Mouse (Mus musculus) kidney, adult 11 months (tissue): ENCODE measurements at regions not wholly inside any gene's neighbourhood (a gene's known extent, or its start where the extent isn't known, plus 50 kb on each side); places are given as distances from the start of the nearest gene placed in this dataset.

Source experiments
- DNase-seq: peaks from one replicate; pipeline ENCODE4 v3.0.0; 2022

DNA sequence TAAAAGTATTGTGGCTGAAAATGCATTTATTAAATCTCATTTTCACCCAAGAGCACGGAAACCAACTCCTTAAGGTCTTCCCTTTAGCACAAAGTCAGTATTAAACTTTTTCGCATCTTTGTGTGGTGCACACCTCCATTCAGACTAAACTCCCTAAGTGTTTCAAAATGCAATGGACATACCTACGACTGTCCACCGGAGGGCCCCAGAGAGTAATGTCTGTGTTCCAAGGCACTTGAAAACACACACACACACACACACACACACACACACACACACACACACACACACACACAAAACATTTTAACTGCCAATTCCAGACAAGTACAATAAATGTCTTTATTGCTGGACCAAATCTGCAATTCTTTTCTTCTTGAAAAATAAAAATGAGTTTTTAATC is 243.7 kb downstream of the Foxa2 start:
- no peak for DNase-seq

DNA sequence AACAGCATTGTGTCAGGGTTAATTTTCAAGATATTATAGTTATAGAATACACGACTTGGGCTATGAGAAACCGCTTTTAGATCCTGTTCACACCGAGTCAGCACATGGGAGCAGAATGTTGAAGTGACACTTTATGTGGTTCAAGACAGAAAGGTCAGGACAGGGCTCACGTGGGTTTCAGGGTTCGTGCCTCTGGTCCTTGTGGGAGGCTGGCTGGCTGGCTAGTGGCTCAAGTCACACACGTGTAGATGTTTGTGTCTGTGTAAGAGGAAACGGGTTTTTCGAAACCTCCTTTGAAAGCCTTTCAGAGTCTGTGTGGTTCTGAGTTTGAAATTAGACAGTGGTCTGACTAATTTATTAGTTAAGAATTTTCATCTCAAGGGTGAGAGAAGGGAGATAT is 255.3 kb downstream of the Foxa2 start:
- DNase-seq = no peak

DNA sequence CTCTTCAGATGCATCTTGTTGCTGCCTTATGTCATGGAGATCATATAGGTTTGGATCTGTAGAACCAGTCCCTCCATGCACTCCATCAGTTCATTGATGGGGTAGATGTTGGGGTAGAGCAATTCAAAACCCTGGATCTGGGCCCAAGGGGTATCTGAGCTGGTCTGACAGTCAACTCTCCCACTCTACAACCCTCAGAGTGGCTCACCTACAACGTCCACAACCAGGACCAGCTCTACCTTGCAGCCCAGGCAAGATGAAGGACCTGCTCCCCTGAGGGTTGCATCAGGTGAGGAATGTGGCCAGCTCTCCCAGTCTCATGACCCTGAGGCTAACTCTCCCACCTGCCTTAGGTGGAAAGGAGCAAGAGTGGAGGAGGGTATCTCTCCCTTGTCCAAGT is 256.9 kb downstream of the Foxa2 start:
- no peak for DNase-seq

DNA sequence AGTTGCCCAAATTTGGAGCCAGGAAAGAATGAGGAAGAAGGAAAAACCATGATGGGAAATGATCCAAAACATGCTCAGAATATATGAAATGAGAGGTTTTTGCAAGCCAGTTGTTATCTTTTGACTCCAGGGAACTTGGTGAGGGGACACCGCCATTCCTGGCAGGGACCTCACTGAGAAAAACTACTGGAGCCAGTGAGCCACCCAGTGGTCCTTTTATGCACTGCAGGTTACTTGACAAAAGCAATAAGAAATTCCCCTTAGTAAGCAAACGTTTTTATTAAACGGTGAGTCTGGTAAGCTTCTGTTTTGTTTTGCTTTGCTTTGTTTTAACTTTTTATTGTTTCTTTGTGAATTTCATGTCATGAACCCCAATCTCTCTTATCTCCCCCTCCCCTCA is 257.5 kb downstream of the Foxa2 start:
- peak; percentile 15 for DNase-seq

DNA sequence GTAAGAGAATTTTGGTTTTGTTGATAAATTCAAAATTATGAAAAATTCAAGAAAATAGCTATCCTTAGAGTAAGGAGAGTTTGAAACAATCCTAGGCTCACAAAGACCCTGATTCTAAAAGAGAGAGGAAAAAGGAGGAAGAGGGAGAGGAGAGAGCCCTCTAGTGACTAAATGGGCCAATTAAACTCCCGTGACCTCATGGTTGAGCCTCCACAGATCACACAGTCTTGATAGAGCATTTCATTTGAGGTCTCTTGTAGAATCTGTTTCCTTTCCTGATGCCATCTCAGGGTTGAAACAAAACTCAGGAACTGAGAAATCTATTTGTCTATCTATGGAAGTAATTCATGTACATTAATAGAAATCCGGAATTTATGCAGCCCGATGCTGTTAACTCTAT is 258.8 kb downstream of the Foxa2 start:
- DNase-seq = no peak

DNA sequence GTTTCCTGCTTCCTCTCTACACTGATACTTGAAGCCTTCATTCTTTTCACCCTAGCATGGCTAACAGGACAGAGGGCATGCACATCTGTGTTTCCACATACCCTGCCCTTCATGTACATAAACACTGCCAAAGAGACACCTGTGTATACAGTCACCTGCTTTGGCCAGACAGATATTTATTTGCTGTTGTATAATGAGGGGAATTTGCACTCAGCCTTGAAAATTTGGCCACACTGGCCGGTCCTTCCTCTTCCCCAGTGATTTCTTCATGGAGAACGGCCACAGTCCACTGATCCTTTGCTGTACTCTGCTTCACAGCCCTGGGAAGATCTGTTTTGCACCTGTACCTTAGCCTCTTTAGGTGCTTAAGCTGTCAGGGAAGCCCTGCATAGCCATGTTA is 264.3 kb downstream of the Foxa2 start:
- DNase-seq = peak; percentile 28

DNA sequence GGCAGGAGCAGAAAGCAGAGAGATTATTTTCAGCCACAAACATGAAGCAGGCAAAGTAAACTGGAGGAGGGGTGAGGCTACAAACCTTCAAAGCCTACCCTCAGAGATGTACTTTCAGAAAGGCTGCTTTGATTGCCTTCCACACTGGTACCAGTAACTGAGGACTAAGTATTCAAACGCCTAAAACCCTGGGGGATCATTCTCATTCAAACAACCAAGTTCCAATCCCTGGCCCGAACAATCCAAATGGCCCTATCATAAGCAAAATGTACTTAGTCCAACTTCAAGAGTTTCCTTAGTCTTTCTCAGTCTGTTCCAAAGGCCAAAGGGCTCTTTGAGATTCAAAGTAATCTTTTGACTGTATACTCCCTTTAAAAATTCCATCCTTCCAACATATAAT is 270.5 kb downstream of the Foxa2 start:
- DNase-seq = no peak

DNA sequence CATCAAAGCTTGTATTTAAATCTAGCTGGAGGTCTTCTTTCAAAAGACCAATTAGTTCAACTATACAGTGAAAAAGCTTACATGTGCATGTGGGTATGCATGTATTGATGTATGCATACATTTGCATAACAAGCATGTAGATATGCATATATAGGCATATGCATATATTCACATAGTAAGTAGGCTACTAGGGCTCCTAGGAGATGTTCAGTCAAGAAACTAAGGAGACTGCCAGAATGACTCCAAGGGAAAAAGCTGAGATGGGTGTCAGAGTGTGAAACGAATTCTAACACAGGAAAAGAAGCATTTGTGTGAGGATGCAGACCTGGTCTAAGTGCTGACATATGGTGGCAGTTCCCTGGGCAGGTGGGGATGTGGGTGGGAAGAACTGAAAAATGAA is 274.2 kb downstream of the Foxa2 start:
- no peak for DNase-seq

DNA sequence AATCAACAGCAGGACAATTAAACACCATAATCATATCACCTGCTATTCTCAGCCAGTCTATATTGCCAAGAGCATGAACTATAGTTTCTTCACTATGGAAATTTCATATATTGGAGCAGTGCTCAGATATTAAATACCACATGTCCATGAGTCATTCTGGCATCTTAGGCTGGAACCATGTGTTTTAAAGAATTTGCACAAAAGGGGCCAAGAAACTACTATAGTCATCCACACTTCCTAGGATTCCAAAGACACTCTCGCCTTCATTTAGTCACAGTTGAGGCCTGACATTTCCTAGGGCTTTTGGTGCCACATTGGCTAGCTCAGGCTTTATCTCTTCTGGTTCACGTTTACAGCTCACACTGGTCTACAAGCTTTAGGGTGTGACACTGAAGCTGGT is 293.7 kb downstream of the Foxa2 start:
- no peak for DNase-seq

DNA sequence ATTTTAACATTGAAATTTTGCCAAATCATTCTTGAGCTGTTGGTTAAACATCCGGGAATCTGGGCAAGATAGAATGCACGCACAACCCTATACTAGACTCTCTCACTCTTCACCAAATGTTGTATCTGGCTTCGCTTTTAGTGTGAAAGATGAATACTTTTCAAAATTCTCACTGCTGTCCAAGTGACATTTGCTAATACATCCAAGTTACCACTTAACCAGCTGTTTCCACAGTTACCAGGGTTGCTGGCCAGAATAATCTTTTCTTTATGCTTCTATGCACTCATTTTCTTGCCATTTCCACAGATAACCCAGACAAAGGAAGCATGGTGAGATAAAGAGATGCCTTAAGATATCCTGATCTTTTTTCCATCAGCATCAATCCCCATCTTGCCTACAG is 294.9 kb downstream of the Foxa2 start:
- DNase-seq = no peak

DNA sequence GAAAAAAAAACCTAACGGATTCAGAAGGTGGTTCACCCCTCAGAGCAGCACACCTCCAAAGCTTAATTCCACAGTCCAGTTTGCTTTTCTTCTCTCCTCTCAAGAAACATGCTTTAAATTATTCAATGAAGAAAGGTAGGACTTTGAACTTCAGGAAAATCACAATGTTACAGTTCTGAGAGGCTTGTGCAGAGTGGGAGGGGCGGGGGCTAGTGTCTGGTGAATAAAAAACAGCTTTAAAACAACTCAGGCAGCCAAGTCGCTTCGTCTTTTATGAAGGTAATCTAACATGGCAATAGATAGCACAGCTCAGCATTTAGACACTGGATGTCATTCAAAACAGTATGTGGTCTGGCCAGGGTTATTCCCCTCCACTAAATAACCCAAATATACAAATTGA is 298.8 kb downstream of the Foxa2 start:
- DNase-seq = peak; percentile 2

DNA sequence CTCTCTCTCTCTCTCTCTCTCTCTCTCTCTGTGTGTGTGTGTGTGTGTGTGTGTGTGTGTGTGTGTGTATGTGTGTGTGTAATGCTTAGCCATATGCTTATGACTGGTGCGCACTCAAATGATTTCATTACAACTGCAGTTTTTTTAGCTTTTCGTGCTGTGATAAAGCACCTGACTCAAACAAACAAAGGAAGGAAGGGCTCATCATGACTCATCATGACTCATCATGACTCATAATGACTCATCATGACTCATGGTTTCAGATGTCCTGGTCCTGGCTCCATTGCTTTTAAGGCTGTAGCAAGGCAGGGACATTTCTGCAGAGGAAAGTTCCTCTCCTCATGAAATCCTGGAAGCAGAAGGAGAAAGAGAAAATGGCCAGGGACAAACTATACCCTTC is 302.9 kb downstream of the Foxa2 start:
- no peak for DNase-seq

DNA sequence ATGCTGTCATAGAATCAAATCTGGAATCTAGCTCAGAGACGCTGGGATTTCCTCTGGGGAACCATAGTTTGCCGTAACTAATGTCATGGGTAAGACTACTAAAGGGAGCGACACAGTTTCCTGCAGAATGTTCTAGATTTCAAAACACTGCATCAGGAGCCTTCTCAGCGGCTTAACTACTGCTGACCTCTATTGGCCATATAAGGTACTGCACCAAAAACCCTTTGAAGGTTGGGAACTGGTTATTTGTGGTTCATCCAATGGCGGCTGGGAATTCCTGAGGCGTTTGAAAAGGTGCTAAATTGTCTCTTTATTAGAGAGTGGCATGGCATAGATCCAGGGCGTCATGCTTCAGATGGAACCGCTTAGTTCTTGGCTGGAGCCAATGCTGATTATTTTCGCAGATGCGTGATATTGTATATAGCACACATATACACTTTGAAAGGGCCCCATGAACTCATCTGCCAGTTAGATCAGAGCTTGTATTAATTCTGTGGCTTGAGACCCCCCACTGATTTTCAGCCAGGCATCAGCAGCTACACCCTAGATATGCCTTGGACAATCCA is 308.4 kb downstream of the Foxa2 start:
- DNase-seq = no peak

DNA sequence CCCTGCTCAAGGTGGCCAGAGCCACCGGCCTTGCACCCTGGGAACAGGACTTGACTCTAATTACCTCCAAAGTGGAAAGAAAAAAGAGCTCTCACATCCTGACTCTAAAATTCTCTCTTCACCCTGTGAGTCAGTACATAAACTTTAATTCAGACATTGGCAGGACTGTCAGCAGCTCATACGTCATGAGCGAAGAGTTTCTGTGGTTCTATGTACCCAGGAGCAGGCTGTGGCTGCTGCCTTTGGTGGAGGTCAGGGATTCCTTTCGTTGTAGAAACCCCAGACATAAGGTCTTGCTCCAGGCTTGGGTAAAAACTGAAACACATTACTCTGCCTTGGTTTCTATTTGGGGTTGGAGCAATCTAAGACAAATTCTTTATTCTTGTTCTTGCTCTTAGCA is 319.4 kb downstream of the Foxa2 start:
- DNase-seq = no peak

DNA sequence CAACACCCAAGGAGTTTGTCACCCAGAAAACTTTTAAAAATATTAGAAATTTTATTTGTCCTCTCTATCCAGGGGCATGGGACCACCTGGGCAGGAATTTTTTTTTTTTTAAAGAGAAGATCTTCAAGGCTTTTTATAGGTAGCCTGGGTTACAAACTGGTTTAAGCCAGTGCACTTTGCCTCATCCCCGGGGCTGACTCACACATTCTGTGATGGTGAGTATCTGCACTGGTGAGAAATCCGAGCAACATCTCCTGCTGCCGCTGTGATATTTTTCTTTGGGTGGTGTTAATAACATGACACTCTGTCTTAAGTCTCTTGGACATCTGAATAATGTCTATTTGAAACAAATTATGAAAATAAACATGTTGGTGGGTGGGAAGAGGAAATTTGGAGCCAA is 327.8 kb downstream of the Foxa2 start:
- DNase-seq = no peak

DNA sequence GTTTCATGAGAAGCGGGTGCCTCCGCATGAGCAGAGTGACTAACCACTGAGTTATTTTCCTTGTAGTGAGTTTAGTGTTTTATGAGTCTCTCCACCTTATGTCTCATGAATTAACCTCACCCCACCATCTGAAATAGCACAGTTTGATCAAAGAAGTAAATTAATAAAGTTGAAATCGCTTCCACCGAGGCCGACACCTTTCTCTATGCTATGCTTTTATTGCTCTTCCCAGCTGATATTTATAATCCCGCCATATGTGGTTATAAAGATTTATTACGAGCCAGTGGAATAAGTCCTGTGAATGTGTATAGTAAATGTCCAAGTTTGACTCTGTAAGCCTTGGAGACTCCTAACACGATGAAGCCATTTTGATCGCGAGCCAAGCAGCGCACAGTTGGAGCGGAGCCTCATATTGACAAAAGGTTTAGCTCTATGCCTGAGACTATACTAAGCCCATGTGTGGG is 329.3 kb downstream of the Foxa2 start:
- DNase-seq = no peak

DNA sequence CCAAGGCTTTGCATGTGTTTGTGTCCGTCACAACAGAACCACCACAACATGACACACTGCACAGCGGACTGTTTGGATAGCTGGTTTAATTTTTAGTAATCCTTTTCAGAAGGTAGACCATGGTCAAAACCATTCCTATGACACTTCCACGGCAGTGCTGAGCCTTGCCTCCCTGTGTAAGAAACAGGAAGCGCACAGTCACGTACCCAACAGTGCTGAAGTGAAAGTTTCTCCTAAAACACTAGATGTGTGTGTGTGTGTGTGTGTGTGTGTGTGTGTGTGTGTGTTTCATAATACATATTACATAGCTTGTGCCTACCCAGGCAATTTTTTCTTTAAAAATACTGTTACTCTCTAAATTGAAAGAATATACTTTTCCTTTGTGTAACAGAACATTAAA is 331.0 kb downstream of the Foxa2 start:
- DNase-seq = no peak

DNA sequence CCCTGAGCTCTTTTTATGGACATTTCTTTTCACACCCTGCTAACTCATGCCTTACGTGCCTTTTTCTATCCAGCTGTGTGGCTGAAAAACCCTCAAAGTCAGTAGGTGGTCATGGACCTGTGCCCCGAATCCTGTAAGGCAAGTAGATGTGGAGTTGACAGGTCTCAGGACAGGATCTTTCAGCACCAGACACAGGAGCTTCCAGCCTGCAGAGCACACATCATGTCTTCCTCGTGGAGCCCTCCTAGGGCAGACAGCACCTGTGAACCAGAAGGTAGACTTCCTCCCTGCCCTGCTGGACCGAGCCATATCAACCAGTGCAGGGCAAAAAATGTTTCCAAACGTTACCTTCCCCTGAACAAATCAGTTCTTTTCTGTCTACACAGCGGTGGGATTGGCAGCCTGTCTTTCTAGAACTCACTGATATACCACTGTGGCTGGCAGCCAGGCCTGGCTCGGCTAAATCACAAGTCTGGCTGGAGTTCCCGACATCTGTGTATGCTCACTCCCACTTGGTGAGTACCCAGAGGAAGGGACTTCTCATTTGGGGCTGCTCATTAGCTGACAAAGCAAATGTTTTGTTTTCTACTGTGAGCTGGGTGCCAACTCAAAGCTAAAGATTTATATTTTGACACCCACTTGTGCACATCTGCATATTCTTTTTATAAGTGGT is 336.0 kb downstream of the Foxa2 start:
- DNase-seq = no peak

DNA sequence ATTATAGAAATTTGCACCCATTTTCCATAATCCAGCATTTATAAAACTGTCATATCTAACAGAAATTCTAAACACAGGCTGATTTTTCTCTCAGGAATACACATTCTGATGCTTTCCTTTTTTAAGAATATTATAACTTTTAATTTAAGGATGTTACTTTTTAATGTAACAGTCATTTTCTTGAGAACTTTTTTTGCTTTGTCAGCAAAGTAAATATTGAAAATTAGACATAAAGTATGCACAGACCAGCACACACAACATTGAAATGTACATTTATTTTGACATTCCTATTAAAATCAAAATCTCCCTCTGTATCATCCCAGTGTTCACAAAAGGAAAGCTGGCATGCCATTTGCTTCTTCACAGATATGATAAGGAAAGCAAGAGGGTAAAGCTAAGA is 337.0 kb downstream of the Foxa2 start:
- no peak for DNase-seq

DNA sequence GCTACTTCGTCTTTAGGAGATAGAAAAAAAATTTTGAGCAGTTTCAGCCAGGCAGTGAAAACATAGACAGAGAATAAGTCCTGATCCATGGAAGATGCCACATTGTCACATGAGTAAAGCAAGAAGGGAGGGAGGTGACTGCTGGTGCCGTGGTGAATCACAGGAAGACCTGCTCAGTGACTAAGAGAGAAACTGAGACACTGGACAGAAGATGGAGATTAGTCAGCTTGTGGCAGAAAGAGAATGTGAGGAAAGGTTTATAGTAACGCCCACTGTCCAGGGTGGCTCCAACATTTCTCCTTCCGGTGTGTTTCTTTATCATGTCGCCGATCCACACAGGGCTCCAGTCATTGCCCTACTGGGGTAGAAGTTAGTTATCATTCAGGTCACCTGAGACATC is 339.6 kb downstream of the Foxa2 start:
- no peak for DNase-seq

DNA sequence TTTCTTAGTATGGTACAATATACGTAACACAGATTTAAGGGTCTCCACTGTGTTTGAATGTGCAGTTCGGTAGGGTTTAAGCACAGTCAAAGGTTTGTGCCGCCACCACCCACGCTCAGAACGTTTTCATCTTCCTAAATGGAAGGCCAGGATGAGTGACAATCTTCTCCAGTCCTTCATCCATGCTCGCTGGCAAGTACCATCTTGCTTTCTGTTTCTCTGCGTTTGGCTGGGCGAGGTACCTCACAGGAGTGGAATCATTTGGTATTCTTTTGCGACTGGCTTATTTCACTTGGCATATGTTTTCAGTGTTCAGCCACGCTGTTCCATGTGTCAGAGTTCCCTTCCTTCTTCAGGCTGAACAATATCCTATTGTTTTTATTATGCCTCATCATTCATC is 342.3 kb downstream of the Pax1 start:
- DNase-seq = no peak

DNA sequence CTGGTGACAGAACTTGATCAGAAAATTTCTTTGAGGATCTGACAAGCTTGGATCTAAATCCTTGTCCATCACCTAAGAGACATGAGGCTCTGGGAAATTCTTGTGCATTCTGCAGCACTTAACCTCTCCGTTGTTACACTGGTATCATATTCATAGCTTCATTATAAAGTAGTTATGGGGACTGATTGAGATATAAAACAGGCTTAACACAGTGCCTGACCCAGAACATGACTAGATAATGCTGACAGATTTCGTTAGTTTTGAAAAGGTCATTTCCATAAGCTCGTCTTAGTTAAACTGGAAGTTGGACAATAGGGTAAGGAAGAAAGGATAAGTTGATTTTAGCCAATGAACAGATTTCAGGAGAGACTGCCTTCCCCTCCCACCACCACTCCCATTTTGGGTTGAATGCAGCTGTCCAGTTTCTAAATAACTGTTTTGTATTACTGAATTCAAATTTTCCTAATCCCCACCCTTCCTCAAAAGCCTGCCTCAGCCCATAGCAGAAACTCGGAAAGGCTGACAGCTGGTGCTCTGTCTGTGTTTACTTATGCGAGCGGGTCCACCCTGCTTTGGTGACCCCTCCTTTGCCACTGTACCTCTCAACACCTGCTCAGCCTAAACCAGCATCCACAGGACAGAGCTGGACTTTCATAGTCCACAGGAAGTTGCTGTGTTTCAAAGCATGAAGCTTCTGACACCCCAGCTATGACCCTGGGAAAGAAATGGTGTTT is 340.8 kb downstream of the Pax1 start:
- DNase-seq = no peak

DNA sequence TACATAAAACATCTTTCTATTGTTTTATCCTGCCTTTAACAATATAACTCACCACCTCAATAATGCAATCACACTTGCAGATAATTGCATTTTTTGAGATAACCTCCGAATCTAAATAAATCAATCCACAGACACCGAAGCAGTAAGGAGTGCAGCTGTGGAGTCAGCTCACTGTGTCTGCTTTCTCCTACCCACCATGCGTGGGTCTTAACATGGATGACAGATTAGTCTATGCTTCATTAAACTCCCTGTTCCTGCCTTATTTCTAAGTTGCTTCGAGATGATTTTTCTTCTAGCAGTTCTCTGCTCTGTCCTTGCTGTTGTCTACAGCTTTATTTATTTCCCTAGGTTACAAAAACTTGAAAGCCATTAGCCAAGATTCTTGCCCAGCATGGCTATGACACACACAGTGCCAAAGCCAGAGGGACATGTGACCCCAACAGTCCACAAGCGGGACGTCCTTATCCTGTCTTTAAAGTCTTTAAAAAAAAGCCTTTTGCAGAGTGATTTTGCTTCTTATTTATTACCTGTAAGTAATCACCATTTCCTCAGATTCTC is 337.9 kb downstream of the Pax1 start:
- DNase-seq = no peak

DNA sequence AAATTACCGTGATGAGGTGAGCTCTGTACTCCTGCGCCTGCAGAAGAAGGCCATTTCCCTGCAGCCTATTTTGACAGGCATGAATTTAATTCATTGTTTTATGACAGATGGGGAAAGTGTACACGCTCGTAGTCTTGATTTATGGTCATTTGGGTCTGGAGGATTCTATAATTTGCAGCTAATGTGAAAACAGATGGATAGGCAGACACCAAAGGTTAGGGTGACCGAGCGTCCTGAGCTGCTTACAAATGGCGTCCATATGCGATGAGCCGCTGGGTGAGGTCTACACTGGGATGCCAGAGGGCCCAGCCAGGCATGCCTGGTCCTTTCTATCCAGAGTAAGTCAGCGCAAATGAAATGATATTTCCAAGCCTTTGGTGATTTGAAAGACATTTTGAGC is 330.2 kb downstream of the Pax1 start:
- DNase-seq = no peak
